Mouse (Mus musculus): ENCODE data around the gene Gtf2ird1.

Gene Gtf2ird1

GRCm38 (mm10) chr5:134442066-134442465 lies 14.4 kb downstream of the Gtf2ird1 start:
- DNase-seq (ENCODE audit: low spot score), result no peak

GRCm38 (mm10) chr5:134441105-134441504 lies 15.4 kb downstream of the Gtf2ird1 start:
- no peak for DNase-seq (ENCODE audit: low spot score)

GRCm38 (mm10) chr5:134440098-134440497 lies 16.4 kb downstream of the Gtf2ird1 start:
- no peak for DNase-seq (ENCODE audit: low spot score)

- no peak for DNase-seq (ENCODE audit: low spot score)
These were observed 17.0 kb downstream of the Gtf2ird1 start for GRCm38 (mm10) chr5:134439481-134439880.

- DNase-seq (ENCODE audit: low spot score), result no peak
These were observed 17.7 kb downstream of the Gtf2ird1 start for GRCm38 (mm10) chr5:134438676-134439425.

GRCm38 (mm10) chr5:134437459-134437827 lies 19.1 kb downstream of the Gtf2ird1 start:
- DNase-seq (ENCODE audit: low spot score), result no peak

GRCm38 (mm10) chr5:134436782-134437458 lies 19.6 kb downstream of the Gtf2ird1 start:
- no peak for DNase-seq (ENCODE audit: low spot score)

- no peak for DNase-seq (ENCODE audit: low spot score)
These were observed 20.6 kb downstream of the Gtf2ird1 start for GRCm38 (mm10) chr5:134435836-134436331.

GRCm38 (mm10) chr5:134433137-134433536 lies 23.4 kb downstream of the Gtf2ird1 start:
- no peak for DNase-seq (ENCODE audit: low spot score)

- no peak for DNase-seq (ENCODE audit: low spot score)
These were observed 26.4 kb downstream of the Gtf2ird1 start for GRCm38 (mm10) chr5:134430087-134430486.

- DNase-seq (ENCODE audit: low spot score), result no peak
These were observed 28.9 kb downstream of the Gtf2ird1 start for GRCm38 (mm10) chr5:134427664-134428063.

GRCm38 (mm10) chr5:134425601-134426000 lies 30.9 kb downstream of the Gtf2ird1 start:
- DNase-seq (ENCODE audit: low spot score), result no peak

- no peak for DNase-seq (ENCODE audit: low spot score)
These were observed 32.6 kb downstream of the Gtf2ird1 start for GRCm38 (mm10) chr5:134423930-134424329.

GRCm38 (mm10) chr5:134423372-134423771 lies 33.1 kb downstream of the Gtf2ird1 start:
- DNase-seq (ENCODE audit: low spot score), result no peak

- DNase-seq (ENCODE audit: low spot score), result no peak
These were observed 34.1 kb downstream of the Gtf2ird1 start for GRCm38 (mm10) chr5:134422265-134422925.

- no peak for DNase-seq (ENCODE audit: low spot score)
These were observed 35.5 kb downstream of the Gtf2ird1 start for GRCm38 (mm10) chr5:134421061-134421460.

GRCm38 (mm10) chr5:134419700-134420099 lies 36.8 kb downstream of the Gtf2ird1 start:
- no peak for DNase-seq (ENCODE audit: low spot score)

GRCm38 (mm10) chr5:134418315-134419074 lies 38.0 kb downstream of the Gtf2ird1 start:
- no peak for DNase-seq (ENCODE audit: low spot score)

- DNase-seq (ENCODE audit: low spot score), result no peak
These were observed 44.2 kb downstream of the Gtf2ird1 start for GRCm38 (mm10) chr5:134412341-134412740.

GRCm38 (mm10) chr5:134410307-134410836 lies 46.1 kb downstream of the Gtf2ird1 start:
- DNase-seq (ENCODE audit: low spot score), result no peak

GRCm38 (mm10) chr5:134409606-134410306 lies 46.8 kb downstream of the Gtf2ird1 start:
- no peak for DNase-seq (ENCODE audit: low spot score)
